Mouse (Mus musculus): Measurements from ENCODE around the gene Vps72. TPM values are rescaled to one million over a fixed set of nuclear protein-coding genes. Genes with fewer than 3 reads are reported as not detected.
"Not testable (repeated sequence)": the region's sequence is repeated elsewhere in the genome, so short reads cannot be mapped to it uniquely, and the experiment has no call there.

Vps72 gene
- total RNA-seq, 2 experiments from 2014 or later, result 29.6 to 41.0 TPM

DNA sequence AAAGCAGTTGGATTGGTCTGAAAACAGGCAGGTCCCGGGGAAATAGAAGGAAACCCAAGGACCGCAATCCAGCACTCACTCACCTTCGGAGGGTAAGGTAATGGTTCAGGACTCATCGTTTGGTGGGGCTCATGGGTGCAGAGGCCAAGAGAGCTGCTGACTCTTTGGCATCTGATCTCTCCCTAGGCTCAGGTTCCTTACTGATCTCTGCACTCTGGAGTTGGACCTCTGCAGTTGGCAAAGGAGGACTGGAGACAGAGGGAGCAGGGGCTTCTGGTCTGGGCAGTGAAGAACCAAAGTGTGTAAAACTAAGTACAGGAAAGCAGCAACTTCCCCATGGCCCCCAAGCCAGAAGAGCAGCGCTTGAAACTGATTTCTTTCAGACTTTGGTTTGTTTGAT is 19.3 kb downstream of the Vps72 start:
- intact Hi-C loops (cut with DNase I; ENCODE audit: low total_unique reads), result no loop called here
- DNase-seq, result no peak

DNA sequence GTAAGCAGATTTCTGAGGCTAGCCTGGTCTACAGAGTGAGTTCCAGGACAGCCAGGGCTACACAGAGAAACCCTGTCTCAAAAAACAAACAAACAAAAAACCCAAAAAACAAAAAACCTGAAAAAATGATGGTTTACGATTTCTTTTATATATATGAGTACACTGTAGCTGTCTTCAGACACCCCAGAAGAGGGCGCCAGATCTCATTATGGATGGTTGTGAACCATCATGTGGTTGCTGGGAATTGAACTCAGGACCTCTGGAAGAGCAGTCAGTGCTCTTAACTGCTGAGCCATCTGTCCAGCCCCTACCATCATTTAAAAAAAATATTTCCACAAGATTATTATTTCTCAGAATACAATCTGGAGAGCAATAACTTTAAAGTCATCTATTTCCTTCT is 21.6 kb downstream of the Vps72 start:
- intact Hi-C loops (cut with DNase I; ENCODE audit: low total_unique reads); DNase-seq: not testable (repeated sequence)

- no peak for DNase-seq
- intact Hi-C loops (cut with DNase I; ENCODE audit: low total_unique reads), result no loop called here
Measured at GRCm38 (mm10) chr3:95133176-95133575, 22.4 kb downstream of the Vps72 start.

- intact Hi-C loops (cut with DNase I; ENCODE audit: low total_unique reads), result no loop called here
- DNase-seq, result peak; percentile 89
Measured at GRCm38 (mm10) chr3:95133680-95134101, 22.9 kb downstream of the Vps72 start, which contains the start of the genes Scnm1 and Lysmd1. TSS of gene Scnm1 (minus strand) at chr3:95134011. TSS of gene Lysmd1 (plus strand) at chr3:95134088.

DNA sequence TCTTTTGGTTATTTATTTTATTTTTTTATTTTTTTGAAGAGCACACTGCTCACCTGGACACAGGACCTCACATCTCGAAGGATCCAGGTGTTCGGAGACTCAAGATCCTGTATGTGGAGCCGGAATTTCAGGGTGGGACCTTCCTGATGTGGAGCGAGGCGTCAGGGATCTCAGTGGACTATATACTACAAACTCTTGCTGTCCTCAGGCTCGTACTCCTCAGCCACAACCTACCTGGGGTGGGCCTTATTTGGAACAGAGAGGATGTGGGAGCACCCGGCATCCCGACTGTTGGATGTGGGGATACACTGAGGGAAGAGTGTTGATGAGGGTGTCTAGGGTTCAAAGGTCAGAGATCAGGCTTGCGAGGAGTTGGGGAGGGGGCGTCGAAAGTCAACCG is 23.3 kb downstream of the Vps72 start:
- not testable (repeated sequence) for DNase-seq

DNA sequence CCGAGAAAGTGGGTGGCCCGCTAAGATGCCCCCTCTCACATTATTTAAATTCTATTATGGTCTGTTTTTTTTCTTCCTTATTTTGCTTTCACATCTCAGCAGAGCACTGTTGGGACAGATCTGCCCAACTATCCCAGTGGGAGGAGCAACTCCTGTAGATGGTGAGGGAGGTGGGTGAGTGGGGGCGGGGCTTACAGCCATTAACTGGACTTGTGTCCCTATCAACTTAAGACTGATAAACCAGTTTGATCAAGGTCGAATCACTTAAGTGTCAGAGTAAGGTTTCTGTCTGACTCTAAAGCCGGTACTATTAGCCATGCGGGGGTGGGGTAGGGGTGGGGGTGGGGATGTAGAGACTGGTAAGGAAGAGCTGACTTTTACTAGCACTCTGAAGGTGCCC is 24.2 kb downstream of the Vps72 start:
- intact Hi-C loops (cut with DNase I; ENCODE audit: low total_unique reads), result loop anchor here (5.0 kb wide), 1 partner anchor 37 kb away; no protein-coding TSS in a partner anchor
- DNase-seq, result peak; percentile 59

More for the DNA sequence above, 23.3 kb downstream of the Vps72 start:
- intact Hi-C loops (cut with DNase I; ENCODE audit: low total_unique reads), result not testable (repeated sequence)

- intact Hi-C loops (cut with DNase I; ENCODE audit: low total_unique reads), result loop anchor here (5.0 kb wide), 1 partner anchor 37 kb away; no protein-coding TSS in a partner anchor
Measured at GRCm38 (mm10) chr3:95135433-95136052, 24.7 kb downstream of the Vps72 start.

DNA sequence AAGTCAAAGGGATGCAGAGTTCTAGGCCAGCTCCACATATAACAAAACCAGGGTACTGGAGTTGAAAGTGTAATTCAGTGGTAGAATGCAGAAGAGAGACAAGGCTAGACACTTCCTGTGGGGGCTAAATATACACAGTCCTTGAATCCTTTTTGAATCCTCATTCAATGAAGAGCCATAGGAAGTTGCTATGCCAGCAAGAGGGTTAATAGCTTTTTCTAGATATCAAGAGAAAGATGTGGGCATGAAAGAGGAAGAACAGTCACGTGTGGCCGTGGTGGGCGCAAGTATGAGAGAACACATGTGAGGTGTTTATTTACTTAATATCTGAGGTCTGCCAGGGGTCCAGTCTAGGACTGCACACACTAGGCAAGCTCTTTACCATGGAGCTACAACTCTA is 25.5 kb downstream of the Vps72 start:
- intact Hi-C loops (cut with DNase I; ENCODE audit: low total_unique reads), result loop anchor here (5.0 kb wide), 1 partner anchor 36 kb away; no protein-coding TSS in a partner anchor
- DNase-seq, result no peak

More at GRCm38 (mm10) chr3:95135433-95136052, 24.7 kb downstream of the Vps72 start:
- no peak for DNase-seq

DNA sequence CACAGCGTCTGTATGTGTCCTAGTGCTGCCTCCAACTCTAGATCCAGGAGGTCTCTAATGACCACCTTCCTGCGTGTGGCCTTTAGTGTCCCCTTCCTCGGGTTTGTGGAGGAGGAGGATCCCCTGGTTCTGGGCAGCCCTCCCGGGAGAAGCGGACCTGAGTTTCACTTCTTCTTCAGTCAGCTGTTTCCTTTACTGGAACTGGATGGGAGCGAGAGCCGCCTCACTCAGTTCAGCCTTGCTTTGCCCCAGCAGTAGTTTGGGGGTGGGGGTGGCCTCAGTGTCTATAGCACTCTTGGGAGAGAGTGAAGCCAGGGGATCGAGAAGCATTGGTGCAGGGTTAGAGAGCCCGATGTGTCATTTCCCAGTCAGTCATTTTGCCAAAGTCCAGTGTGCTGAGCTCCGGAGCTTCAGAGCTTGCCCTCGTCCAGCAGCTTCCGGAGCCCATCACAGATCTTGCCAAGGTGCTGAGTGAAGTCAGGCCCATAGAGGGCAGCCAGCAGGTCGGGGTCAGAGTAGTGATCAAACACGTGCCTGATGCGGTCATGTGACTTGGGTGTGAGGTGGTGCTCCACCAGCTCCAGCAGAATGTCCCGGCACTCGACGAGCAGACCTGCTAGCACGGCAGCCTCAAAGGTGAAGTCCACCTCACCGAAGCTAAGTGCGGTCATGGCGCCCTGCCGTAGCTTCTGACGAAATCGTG is 28.9 kb downstream of the Vps72 start:
- intact Hi-C loops (cut with DNase I; ENCODE audit: low total_unique reads), result loop anchor here (5.0 to 10.0 kb wide), 2 partner anchors 33 to 125 kb away; no protein-coding TSS in a partner anchor
- peak; percentile 25 for DNase-seq

DNA sequence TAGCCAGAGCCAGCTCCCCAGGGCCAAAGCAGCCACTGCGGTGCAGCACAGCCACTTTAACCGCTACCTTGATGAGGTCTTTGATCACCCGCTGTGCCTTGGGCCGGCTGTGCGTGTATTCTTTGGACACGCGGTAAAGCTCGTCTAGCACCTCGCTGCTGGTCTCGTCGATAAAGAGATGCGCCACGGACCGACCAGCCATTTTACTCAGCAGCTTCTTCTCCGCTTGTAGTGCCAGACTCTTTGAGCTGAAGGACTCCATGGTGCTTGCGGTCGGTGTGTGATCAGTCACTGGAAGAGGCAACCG is 29.4 kb downstream of the Vps72 start:
- intact Hi-C loops (cut with DNase I; ENCODE audit: low total_unique reads), result loop anchor here (10.0 kb wide), 1 partner anchor 125 kb away; no protein-coding TSS in a partner anchor
- peak; percentile 8 for DNase-seq

GRCm38 (mm10) chr3:95140795-95141194 is 30.0 kb downstream of the Vps72 start:
- intact Hi-C loops (cut with DNase I; ENCODE audit: low total_unique reads), result loop anchor here (10.0 kb wide), 1 partner anchor 124 kb away; no protein-coding TSS in a partner anchor
- no peak for DNase-seq

DNA sequence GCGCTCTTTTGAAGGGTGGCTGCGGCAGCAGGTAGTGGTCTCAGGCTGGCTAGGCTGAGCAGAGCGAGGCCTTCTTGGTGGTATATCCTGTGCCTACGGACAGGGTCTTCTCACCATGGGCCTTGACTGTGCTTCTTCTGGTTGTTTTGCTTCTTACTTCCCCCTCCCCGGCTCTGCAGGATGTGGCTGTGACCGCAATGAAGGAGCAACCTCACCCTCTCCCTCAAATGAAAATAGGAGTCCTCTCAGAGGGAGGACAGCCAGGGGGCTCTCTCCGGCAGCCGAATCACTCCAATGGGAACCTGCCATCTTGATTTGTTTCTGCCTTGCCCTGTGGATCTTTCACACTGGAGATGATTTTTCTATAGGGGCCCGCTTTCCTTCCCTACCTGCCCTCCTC is 30.7 kb downstream of the Vps72 start:
- intact Hi-C loops (cut with DNase I; ENCODE audit: low total_unique reads), result loop anchor here (10.0 kb wide), 1 partner anchor 123 kb away; no protein-coding TSS in a partner anchor
- no peak for DNase-seq

GRCm38 (mm10) chr3:95141952-95142616 is 31.3 kb downstream of the Vps72 start, which contains the start of gene Tnfaip8l2:
TSS of gene Tnfaip8l2 (minus strand) at chr3:95142360.
- peak; percentile 39 for DNase-seq
- intact Hi-C loops (cut with DNase I; ENCODE audit: low total_unique reads), result loop anchor here (10.0 kb wide), 1 partner anchor 123 kb away; no protein-coding TSS in a partner anchor

GRCm38 (mm10) chr3:95142617-95143011 is 31.8 kb downstream of the Vps72 start:
- intact Hi-C loops (cut with DNase I; ENCODE audit: low total_unique reads), result loop anchor here (10.0 kb wide), 1 partner anchor 122 kb away; no protein-coding TSS in a partner anchor
- DNase-seq, result peak; percentile 81

GRCm38 (mm10) chr3:95147924-95148323 is 37.1 kb downstream of the Vps72 start:
- intact Hi-C loops (cut with DNase I; ENCODE audit: low total_unique reads), result loop anchor here (10.0 kb wide), 1 partner anchor 117 kb away; no protein-coding TSS in a partner anchor
- no peak for DNase-seq

GRCm38 (mm10) chr3:95153874-95154273 is 43.1 kb downstream of the Vps72 start:
- intact Hi-C loops (cut with DNase I; ENCODE audit: low total_unique reads), result no loop called here
- DNase-seq, result peak; percentile 39

GRCm38 (mm10) chr3:95159511-95159986 is 48.7 kb downstream of the Vps72 start:
- intact Hi-C loops (cut with DNase I; ENCODE audit: low total_unique reads), result no loop called here
- no peak for DNase-seq

- intact Hi-C loops (cut with DNase I; ENCODE audit: low total_unique reads), result no loop called here
- DNase-seq, result peak; percentile 93
Measured at GRCm38 (mm10) chr3:95159987-95160963, 49.5 kb downstream of the Vps72 start, which contains the start of gene Sema6c. TSS of gene Sema6c (plus strand) at chr3:95160457.
